Mouse (Mus musculus) heart, postnatal 25 days (tissue): ENCODE measurements around the gene Ugt1a6b. TPM values are rescaled to one million over a fixed set of nuclear protein-coding genes. Genes with fewer than 3 reads are reported as not detected.

Experiments
- total RNA-seq, 2 experiments: library from RNA; stranded (reverse); gene quantifications; 2 replicates each; pipeline ENCODE4 v1.2.3; 2021

The Ugt1a6b gene
- total RNA-seq, 2 experiments from 2014 or later, result 0.57 to 0.67 TPM

Other genes with a start within 250 kb of the Ugt1a6b start
- 10 to 100 TPM; 56.5 to 56.7 TPM for gene Dgkd, start 250.0 kb upstream of the Ugt1a6b start, total RNA-seq
- gene Usp40, start 94.7 kb upstream of the Ugt1a6b start, total RNA-seq, result 10 to 100 TPM; 16.1 to 19.4 TPM
- not detected for gene Ugt1a10, start 47.9 kb upstream of the Ugt1a6b start, total RNA-seq
- not detected for gene Ugt1a9, start 32.5 kb upstream of the Ugt1a6b start, total RNA-seq
- gene Ugt1a8, start 15.4 kb upstream of the Ugt1a6b start, total RNA-seq, result not detected
- 1 to 10 TPM in 1 of 2 experiments, under 1 TPM in 1; 0.96 to 1.3 TPM for gene Ugt1a7c, start 8.2 kb upstream of the Ugt1a6b start, total RNA-seq
- 1 to 10 TPM; 2.6 to 3.4 TPM for gene Ugt1a6a, start 31.6 kb downstream of the Ugt1a6b start, total RNA-seq
- gene Ugt1a5, start 62.8 kb downstream of the Ugt1a6b start, total RNA-seq, result under 1 TPM in 1 of 2 experiments, not detected in 1; 0.64 TPM
- gene Ugt1a2, start 97.3 kb downstream of the Ugt1a6b start, total RNA-seq, result not detected
- gene Dnajb3, start 102.5 kb downstream of the Ugt1a6b start, total RNA-seq, result under 1 TPM; 0.42 TPM
- gene Ugt1a1, start 108.7 kb downstream of the Ugt1a6b start, total RNA-seq, result not detected
- gene Mroh2a, start 123.7 kb downstream of the Ugt1a6b start, total RNA-seq, result under 1 TPM; 0.28 to 0.42 TPM
- gene Hjurp, start 174.4 kb downstream of the Ugt1a6b start, total RNA-seq, result 10 to 100 TPM; 14.5 to 14.6 TPM
- gene Trpm8, start 174.4 kb downstream of the Ugt1a6b start, total RNA-seq, result not detected